Mouse (Mus musculus) spleen, adult 2 months (tissue): ENCODE data around the gene Cdc42se1.

ENCODE experiments used
- CTCF ChIP-seq: fragments of 200-500 bp; IDR thresholded peaks from 2 replicates; pipeline ENCODE4 v1.5.1; 2011; ENCODE audit warnings: mild to moderate bottlenecking, inconsistent platforms; ENCODE audit not compliant: insufficient read depth, insufficient read length, insufficient replicate concordance; ENCODE audit errors: extremely low read depth
- POLR2A ChIP-seq: fragments of 200-500 bp; IDR thresholded peaks from 2 replicates; pipeline ENCODE4 v1.6.1; 2011; ENCODE audit warnings: low read depth, low read length, inconsistent platforms

GRCm38 (mm10) chr3:95264724-95265123 is 36.2 kb downstream of the Cdc42se1 start:
- TF ChIP-seq CTCF: no peak
- TF ChIP-seq POLR2A: no peak
